Mouse (Mus musculus) cerebellum, postnatal 14 days (tissue): ENCODE measurements around the gene Colca2.

ENCODE experiments used
- DNase-seq, 2 experiments: peaks; one replicate each; pipeline ENCODE4 v3.0.0; 2021; ENCODE audit warnings: mixed read lengths in 2 of 2

The Colca2 gene

GRCm38 (mm10) chr9:51271073-51271472 lies 7.3 kb downstream of the Colca2 start:
- no peak for DNase-seq

- no peak for DNase-seq
Observed at GRCm38 (mm10) chr9:51268852-51269251, 9.5 kb downstream of the Colca2 start.

GRCm38 (mm10) chr9:51258426-51258825 lies 19.9 kb downstream of the Colca2 start:
- DNase-seq: no peak

GRCm38 (mm10) chr9:51256780-51257502 lies 21.4 kb downstream of the Colca2 start:
- no peak for DNase-seq

- DNase-seq: no peak
Observed at GRCm38 (mm10) chr9:51238741-51239385, 39.5 kb downstream of the Colca2 start.

GRCm38 (mm10) chr9:51232163-51232562 lies 46.2 kb downstream of the Colca2 start:
- DNase-seq: no peak

GRCm38 (mm10) chr9:51230701-51231389 lies 47.5 kb downstream of the Colca2 start:
- DNase-seq: no peak

- no peak for DNase-seq
Observed at GRCm38 (mm10) chr9:51225636-51226166, 52.7 kb downstream of the Colca2 start.
